Mouse (Mus musculus): ENCODE measurements at regions not wholly inside any gene's neighbourhood (a gene's known extent, or its start where the extent isn't known, plus 50 kb on each side); places are given as distances from the start of the nearest gene placed in this dataset.

- no peak for DNase-seq (ENCODE audit: low spot score in 2 of 2)
- intact Hi-C loops (cut with DNase I), result no loop called here
Observed at GRCm38 (mm10) chr11:56871640-56872039, 139.5 kb upstream of the Gria1 start.

DNA sequence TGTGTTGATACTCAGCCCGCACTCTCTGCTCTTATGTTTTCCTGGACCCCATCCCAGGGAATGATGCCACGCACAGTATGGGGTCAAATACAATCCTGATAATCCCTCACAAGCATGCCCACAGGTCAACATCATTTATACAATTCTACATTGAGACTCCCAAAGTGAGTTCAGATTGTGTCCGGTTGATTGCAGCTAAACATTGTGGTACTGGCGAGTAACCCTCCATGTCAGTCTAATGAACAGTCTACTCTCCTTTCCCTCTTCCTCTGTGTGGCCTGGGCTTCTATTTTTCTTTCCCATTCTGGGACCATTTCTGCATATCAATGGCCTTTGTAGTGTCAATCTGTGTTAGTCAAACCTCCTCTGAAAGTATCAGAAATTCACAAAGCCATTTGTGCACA, 112.6 kb upstream of the Gria1 start:
- DNase-seq (ENCODE audit: low spot score in 2 of 2), result no peak
- intact Hi-C loops (cut with DNase I), result no loop called here

GRCm38 (mm10) chr11:56901201-56901600, 110.0 kb upstream of the Gria1 start:
- peak in 1 of 2 experiments; percentile 9 for DNase-seq (ENCODE audit: low spot score in 2 of 2)
- intact Hi-C loops (cut with DNase I), result no loop called here

DNA sequence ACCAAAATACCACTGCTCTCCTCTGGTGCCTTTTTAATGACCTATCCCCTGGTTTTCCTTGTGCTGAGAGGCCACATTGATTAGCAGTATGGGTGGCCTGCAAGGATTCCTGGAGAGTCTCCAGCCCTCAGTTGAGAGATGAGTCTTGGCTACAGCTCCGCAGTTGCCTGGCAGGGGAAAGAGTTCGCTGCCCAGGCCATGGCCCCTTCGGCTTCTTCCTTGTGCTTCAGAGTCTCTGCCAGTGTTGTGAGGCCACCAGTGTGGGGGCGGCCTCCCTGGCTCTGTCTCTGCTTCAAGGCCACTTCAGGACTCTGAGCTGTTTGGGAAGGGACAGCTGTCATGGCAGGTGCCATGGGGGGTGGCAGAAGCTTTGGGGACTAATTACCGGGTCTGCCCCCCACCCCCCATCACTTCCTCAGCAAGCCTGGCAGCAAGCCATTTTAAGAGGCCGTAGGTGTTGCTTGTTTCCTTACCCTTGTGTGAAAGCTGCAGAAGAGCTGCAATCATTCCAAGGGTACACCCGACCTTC, 85.8 kb upstream of the Gria1 start:
- intact Hi-C loops (cut with DNase I), result no loop called here
- DNase-seq (ENCODE audit: low spot score in 2 of 2), result peak in 1 of 2 experiments; percentile 2

- no peak for DNase-seq (ENCODE audit: low spot score in 2 of 2)
- intact Hi-C loops (cut with DNase I), result no loop called here
Observed at GRCm38 (mm10) chr11:56932766-56933165, 78.4 kb upstream of the Gria1 start.

DNA sequence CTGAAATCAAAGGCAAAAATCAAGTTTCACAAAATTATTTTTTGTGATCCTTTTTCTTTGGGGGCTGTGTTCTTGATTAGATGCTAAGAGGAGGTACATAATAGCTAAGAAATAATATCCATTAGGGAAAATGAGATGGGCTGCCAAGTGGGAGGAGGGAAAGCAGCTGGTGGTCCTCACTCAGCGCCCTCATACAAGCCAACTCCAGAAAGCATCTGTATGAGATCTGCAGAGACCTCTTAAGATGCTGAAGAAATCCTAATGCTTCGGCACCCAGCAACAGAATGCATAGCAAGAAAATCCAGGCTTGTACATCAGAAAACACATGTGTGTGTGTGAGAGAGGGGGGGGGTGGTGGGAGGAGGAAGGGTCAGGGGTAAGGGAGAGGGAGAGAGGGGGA, 58.8 kb upstream of the Gria1 start:
- no peak for DNase-seq (ENCODE audit: low spot score in 2 of 2)
- intact Hi-C loops (cut with DNase I), result no loop called here

DNA sequence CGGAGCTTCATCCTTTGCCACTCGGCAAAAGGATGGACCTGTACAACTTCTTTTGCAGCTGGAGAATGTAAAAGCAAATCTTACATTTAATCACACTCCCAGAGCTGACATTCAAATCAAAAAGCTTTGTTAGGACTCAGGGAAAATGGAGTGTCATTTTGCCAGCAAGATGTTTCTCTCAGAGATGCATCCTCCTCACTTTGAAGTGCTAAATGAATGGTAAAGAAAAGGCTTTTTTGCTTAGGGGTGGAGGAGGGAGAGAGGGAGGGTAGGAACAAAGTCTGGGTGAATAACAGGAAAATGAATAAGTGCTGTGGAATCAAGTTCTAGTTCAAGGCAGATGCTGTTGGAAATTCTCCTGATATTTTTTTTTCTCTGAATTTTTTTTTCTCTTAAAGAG, 53.4 kb upstream of the Gria1 start:
- intact Hi-C loops (cut with DNase I), result no loop called here
- peak in 1 of 2 experiments; percentile 49 for DNase-seq (ENCODE audit: low spot score in 2 of 2)

All from left cerebral cortex, postnatal 25 days (tissue).